Mouse (Mus musculus) thymus, adult 2 months (tissue): ENCODE measurements around the gene Gabbr2.

Experiments
- CTCF ChIP-seq: fragments of 200-500 bp; IDR thresholded peaks from 2 replicates; pipeline ENCODE4 v1.5.1; 2012; ENCODE audit warnings: mild to moderate bottlenecking, control low read depth, low read length, moderate library complexity, borderline replicate concordance; ENCODE audit not compliant: control insufficient read depth, poor library complexity, insufficient read depth; ENCODE audit errors: extremely low read depth
- POLR2A ChIP-seq: fragments of 200-500 bp; IDR thresholded peaks from 2 replicates; pipeline ENCODE4 v1.6.1; 2012; ENCODE audit warnings: mild to moderate bottlenecking, low read length, control low read depth, moderate library complexity; ENCODE audit not compliant: control insufficient read depth, poor library complexity, insufficient read depth; ENCODE audit errors: extremely low read depth

- no peak for TF ChIP-seq CTCF
- no peak for TF ChIP-seq POLR2A
Measured at GRCm38 (mm10) chr4:46642924-46643675, 348.6 kb downstream of the Gabbr2 start.
